Mouse (Mus musculus): ENCODE data around the gene Arsb.
"Not testable (repeated sequence)": the region's sequence is repeated elsewhere in the genome, so short reads cannot be mapped to it uniquely, and the experiment has no call there.

The Arsb gene

GRCm38 (mm10) chr13:93984521-93984920 is 213.1 kb downstream of the Arsb start:
- DNase-seq (ENCODE audit: low read depth, low spot score), result no peak

- DNase-seq (ENCODE audit: low read depth, low spot score), result peak; percentile 59
These were observed 213.8 kb downstream of the Arsb start for GRCm38 (mm10) chr13:93985181-93985580.

GRCm38 (mm10) chr13:93985750-93986149 is 214.3 kb downstream of the Arsb start:
- DNase-seq (ENCODE audit: low read depth, low spot score), result not testable (repeated sequence)

GRCm38 (mm10) chr13:93987611-93988010 is 216.2 kb downstream of the Arsb start:
- no peak for DNase-seq (ENCODE audit: low read depth, low spot score)

- DNase-seq (ENCODE audit: low read depth, low spot score), result peak; percentile 18
These were observed 217.8 kb downstream of the Arsb start for GRCm38 (mm10) chr13:93989208-93989607.

GRCm38 (mm10) chr13:93989736-93990611 is 218.5 kb downstream of the Arsb start:
- DNase-seq (ENCODE audit: low read depth, low spot score), result peak; percentile 86

GRCm38 (mm10) chr13:93990841-93991240 is 219.4 kb downstream of the Arsb start:
- peak; percentile 71 for DNase-seq (ENCODE audit: low read depth, low spot score)

GRCm38 (mm10) chr13:93992342-93992882 is 221.0 kb downstream of the Arsb start:
- DNase-seq (ENCODE audit: low read depth, low spot score), result no peak
